Mouse (Mus musculus): ENCODE measurements around the gene Rad51ap1. TPM values are rescaled to one million over a fixed set of nuclear protein-coding genes. Genes with fewer than 3 reads are reported as not detected.

The Rad51ap1 gene
- 3.7 and 5.9 TPM in 2 replicates for total RNA-seq (2021)
- long read RNA-seq, partial matches to known transcripts: 0 of 3 reads
- long read RNA-seq, other reads (novel, unspliced or antisense): 2 of 3 reads

DNA sequence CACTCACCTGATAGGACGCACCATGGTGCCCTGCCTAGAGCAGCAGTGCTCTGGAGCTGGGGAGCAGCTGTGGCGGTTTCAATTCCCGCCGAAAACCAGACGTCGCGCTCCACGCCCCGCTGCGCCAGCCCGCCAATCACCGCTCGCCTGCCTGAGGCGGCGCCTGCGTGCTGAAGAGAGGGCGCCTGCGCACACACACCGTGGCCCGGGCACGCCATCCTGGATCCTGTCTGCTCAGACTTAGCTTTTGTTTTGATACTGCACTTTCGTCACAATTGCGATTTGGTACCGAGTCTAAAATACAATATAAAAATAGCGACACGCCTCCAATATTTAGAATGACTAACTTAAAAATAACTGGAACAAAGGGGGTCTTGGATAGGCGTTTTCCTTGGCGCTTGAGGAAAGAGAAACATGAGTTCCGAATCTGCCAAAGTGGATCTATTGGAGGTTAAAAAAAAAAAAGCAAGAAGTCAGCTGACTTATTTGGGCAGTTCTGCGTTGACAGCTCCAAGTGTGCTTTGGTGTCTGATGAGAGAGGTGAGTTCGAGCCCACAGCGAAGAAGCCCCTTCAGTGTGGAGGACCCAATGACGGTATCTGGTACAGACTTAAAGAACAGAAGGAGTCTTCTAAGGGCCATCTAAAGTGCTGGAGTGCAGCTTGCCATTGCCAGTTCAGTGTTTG is at the start of gene Rad51ap1, which contains the start of gene D6Wsu163e:
Rad51ap1 (minus strand) TSS at position 101 of the 685 bp plus-strand sequence.
D6Wsu163e (plus strand) TSS at position 476 of the 685 bp plus-strand sequence.
- peak; percentile 95 for DNase-seq

DNA sequence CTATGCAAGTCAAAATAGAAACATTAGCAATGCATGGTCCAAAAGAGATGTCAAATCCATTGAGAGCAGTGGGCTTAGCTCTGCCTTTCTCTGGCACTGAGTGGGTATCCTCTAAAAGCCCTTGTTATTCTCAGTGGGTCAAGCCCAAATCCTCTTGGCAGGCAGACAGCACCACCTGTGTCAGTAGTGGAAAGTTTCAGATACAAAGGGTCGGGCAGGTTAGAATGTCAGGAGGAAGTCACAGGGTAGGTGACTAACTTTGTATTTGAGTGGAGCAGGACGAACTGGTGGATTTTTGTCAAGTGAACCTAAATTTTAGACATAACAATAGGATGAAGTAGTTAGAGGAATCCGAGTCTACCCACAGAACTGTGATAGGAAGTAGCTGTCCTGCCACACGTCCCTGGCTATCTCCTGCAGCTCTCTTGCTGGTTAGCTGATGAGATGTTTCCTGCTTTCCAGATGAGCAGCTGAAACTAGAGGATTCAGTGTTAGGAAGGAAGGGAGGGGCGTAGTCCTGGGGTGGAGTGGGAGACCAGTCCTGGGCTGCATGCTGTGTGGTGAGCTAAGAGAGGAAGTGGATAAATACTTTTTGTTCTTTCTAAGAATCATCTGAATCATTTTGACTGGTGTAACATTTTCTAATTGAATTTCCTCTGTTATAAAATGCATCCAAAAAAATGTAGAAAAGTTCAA is 42.3 kb upstream of the Rad51ap1 start:
- DNase-seq: no peak

DNA sequence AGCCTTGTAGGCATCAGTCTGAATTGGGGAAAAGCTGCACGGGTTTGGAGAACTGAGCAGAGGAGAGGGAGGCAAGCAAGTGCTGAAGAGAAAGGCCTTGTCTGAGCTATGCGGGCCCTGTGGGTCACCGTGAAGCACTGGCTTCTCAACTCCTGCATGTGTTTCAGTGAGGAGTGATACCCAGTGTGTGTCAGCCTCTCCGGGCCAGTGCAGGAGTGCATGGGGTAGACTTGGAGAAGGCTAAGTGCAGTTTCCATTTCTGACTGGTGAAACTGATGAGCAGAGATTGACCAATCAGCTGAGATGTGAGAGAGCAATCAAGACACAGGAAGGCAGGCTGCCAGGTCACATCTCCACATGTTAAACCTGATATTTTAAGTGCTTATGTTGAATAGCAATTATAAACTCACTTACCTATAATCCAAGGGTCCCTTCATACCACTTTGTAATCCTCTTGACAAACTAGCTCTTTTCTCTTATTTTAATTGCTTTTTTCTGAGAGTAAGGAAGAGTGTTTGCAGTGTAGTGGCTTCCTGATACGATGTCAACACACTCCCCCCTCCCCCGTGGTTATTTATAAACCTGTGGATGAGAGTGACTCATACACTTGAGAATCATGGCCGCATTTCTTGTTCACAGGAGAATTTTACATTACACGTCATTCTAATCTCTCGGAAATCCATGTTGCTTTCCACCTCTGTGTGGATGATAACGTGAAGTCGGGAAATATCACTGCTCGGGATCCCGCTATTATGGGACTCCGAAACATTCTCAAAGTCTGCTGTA is 27.0 kb upstream of the Rad51ap1 start:
- DNase-seq: no peak

DNA sequence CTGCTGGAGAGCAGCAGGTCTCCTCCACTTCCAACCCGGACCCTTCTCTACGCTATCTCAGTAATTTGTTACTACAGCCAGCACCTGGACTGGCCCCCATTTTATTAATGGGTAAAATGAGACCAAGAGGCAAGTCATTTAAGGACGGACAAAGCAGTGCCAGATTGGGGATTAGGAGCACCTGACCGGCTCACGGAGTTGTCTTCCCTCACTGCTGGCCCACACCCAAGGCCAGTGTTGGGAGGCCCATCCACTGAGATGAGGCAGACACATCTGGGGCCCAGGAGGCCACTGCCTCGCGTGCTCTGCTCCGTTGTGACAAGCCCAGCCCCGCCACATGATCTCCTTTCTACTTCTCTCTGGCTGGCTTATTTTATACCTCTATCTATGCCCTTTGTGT is 24.0 kb upstream of the Rad51ap1 start:
- no peak for DNase-seq

DNA sequence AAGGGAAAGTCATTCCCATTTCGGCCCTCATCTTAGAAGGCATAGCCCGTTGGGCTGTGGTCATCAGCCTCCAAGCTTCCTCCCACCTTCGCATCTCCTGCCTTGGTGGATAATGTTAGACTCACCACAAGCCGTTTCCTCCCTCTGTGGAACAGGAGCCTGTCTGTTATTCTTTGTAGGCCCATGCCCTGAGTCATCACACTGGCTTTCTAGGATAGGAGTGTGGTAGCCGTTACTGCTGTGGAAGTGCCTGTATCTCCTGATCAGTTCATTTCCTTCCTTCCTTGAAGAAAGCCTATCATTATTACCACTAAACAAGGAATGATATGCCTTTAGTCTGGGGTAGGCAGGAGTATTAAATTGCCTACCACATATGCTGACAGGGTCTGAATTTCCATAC is 23.3 kb upstream of the Rad51ap1 start:
- DNase-seq: no peak

DNA sequence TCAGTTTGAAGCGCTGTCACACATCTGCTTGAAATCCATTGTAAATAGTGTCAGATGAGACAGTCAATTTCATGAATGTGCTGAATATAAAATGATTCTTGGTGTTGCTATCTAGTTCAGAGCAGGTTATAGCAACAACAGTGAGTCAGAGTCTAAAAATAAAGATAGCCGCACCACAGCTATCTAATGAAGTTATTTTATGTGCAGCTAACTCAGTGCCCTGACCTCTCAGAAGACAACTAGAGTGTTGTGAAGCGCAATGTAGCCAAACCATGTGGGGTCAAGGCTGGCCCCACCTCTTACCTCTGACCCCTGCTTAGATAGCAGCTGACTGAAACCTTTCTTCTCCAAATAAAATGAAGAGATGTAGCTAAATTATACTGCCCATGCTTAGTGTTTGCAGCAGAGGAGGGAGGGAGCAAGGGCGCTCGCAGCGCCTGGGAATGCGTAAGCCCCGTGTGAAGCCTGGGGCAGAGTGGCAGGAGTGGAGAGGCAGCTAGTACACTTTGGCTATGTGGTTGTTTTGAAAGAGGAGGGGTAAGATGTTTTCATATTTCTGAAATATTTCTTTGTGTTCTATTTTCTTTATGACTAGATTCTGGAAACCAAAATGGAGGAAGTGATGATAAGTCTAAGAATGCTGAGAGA is 22.1 kb upstream of the Rad51ap1 start:
- no peak for DNase-seq

DNA sequence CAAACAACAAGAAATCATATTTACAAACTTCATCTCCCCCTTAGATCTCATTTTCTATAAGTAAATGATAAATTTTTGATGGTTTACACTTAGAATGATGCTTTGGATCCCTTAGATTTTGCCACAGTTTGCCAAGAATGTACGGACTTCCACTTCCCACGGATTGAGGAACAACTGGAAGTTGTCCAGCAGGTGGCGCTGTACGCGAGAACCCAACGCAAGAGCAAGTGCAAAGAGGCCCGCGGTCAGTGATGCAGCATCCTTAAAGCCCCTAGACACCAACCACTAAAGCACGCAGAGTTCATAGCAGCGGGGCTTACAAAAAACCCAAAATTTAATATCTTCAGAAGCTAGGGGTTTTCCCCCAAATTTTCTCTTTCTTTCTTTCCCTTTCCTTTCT is 16.3 kb upstream of the Rad51ap1 start:
- DNase-seq: peak; percentile 79

DNA sequence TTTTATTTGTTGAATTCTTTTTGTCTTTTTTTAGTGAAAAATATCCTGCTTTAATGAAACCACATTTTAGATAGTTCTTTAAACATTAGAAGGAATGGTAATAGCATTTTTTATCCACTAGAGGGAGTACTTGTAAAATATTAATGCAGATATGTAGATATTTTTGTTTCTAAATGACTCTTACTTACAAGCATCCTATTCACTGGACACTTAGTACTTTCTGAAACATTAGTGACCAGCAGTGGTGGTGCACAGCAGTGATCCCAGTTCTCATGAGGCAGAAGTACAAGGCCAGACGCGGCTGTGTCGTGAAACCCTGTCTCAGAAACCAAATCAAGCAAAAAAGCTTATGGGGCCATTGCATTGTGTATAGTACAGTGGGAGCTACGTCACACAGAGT is 8.9 kb upstream of the Rad51ap1 start:
- DNase-seq: no peak

DNA sequence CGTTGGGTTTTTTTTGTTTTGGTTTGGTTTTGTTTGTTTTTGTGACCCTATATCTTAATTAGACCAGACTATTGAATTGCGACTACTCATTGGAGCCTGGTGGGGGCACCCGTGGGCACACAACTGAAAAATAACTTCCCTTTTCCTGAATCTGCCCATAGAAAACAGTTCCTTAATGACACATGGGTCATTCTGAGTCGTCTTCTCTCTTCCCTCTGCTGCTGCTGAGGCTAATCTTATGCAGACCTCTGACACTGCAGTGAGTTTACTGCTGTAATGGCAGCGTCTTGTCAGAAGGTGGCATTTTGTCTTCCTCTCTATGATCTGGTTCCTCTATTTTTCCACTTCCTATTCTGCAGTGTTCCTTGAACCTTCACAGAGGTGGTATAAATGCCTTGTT is 1.1 kb upstream of the Rad51ap1 start:
- no peak for DNase-seq

DNA sequence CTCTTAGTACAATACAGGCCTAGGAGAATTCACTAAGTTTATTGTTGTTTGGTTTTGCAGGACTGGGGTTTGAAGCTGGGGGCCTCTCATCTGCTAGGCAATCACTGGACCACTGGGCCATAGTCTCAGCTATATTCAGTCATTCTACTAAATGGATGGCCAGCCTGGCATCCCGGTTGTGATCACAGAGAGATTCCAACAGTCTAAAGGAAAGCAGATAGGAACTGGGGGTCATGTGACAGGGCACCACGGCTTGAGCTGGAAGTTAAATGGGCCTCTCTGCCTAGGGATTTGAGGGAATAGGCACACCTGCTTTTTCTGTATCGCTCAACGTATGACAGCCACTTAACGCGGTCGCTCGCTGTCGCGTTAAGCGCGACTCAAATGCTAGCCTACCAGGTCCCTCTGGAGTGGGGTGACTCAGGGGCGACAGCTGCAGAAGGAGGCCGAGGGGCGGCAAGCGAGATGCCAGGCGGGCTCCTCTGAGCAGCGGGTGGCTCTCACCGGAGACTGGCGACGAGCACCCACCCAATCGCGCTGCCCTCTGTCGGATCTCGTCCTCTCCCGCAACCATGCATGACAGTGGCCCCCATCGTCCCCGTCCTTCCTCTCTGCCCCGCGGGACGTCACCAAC is 417 bp downstream of the Rad51ap1 start:
- no peak for DNase-seq

DNA sequence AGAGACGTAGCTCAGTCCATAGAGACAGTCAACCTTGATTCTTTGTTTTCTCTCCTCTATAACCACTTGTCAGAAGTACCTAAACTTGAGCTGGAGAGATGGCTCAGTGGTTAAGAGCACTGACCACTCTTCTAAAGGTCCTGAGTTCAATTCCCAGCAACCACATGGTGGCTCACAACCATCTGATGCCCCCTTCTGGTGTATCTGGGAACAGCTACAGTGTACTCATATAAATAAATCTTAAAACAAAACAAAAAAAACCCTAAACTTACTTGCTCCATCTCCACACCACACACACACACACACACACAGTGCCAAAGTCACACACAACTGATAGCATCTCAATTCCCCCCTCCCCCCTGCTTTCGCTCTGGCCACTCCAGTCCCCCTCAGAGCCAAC is 1.3 kb downstream of the Rad51ap1 start:
- no peak for DNase-seq

DNA sequence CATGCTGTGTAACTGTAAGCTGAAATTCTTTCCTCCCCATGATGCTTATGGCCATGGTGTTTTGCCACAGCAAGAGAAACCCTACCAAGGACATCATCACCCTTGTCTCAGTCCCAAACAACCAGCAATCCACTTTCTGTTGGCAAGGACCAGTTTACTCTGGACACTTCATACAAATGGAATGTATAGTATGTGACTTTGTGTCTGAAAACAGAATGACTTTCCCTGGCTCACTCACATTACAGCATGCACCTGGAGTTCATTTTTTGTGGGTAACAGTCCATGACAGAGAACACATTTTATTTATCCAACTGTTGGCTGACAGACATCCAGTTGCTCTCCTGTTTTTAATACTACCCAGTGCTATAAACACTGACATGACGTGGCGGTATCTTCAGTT is 6.5 kb downstream of the Rad51ap1 start:
- DNase-seq: no peak

DNA sequence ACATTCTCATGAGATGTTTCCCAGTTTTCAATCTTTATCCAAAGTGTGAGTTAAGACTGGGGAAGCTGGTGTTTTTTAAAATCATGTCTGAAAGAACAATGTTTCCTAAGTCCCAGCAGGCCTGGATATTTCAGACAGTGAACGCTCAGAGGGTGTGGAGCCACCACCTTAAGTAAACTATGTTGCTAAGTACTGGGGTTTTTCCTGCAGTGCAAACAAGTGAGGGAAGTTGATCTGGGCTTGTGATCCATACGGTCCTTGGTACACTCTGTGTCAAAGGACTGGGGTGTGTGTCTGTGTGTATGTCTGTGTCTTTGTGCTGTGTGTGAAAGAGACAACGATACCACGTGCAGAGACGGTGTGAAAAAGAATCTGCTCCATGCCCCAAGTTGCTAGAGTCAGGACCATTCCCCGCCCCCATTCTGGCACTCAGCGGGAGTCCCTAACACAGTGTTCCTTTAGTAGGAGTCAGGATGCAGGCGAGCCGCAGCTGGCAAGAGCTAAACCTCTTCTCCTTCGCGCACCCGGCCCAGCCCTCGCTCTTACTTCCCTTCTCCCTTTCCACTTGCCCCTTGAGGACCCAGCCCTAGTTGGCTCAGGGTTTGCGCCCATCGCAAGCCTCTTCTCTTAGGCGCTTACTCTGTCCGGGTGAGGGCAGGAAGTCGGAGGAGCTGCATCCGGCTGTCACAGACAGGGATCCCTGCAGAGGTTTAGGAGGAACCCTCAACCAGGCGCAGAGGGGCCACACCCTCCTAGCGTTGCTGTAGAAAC is 18.1 kb downstream of the Rad51ap1 start, which contains the start of gene Dyrk4:
Dyrk4 (minus strand) TSS at position 729 of the 771 bp plus-strand sequence.
- DNase-seq: peak; percentile 5

DNA sequence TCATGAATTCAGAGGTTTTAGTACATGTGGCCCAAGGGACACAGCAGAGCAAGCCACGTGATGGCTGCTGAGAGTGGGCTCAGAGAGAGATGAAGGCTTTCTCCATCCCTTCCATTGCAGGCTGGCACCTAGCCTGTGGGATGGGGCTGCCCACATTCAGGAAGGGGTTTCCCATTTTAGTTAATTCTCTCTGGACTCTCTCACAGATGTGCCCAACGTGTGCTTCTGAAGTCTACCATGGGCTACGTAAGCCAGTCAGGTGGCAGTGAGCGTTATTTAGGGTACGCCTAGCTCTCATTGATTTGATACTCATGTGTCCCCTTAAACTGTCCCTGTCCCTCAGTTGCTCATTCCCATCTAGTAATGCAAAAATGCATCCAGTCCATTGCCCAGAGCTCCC is 24.5 kb downstream of the Rad51ap1 start:
- DNase-seq: no peak

DNA sequence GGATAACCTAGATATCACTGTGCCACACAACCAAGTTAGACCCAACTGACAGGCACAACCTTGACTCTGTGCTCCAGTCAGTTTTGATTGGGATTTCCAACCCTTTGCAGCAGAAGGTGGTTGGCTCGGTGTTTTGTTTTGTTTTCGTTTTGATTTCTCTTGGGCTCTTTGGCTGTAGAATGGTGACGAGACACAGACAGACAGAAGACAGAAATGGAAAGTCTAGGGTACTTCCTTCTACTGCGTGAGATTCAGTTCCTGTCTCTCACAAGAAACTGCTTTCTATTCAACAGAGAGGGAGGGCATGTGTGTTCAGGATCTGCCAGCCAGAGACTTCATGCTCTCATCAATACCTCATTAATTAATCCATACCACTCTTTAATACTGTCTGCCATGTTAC is 28.7 kb downstream of the Rad51ap1 start:
- DNase-seq: no peak

DNA sequence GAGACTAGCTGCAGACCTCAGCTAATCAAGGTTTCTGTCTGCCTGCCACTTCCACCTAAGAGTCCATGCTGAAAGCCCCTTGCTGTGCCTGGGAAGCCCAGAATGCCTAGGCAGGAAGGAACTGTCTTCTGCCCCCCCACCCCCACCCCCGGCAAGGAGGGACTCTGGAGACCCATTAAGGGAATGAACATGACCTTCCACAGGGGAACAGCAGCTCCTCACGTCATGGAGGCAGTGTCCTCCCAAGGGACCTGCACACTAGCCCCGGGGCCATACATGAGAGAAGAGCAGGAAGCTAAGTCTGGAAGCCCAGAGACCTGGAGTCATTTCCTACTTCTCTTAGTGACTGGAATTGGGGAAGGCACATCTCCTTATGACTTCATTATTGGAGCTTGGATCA is 31.5 kb downstream of the Rad51ap1 start:
- no peak for DNase-seq

DNA sequence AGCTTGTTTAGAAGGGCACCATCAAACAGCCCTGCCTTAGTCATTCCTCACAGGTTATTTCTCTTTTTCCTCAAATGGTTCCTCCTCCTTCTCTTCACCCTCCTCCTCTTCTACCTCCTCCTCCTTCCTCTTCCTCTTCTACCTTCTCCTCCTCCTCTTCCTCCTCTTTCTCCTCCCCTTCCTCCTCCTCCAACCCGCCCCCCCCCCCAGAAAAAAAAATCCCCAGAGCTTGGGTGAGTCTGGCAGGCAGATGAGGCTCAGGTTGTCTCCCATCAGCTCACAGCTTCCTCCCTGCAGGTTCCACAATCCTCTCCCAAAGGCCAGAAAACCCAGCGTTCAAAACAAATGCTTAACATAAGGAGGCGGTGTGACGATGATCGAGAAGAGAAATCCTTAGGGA is 32.0 kb downstream of the Rad51ap1 start:
- no peak for DNase-seq

DNA sequence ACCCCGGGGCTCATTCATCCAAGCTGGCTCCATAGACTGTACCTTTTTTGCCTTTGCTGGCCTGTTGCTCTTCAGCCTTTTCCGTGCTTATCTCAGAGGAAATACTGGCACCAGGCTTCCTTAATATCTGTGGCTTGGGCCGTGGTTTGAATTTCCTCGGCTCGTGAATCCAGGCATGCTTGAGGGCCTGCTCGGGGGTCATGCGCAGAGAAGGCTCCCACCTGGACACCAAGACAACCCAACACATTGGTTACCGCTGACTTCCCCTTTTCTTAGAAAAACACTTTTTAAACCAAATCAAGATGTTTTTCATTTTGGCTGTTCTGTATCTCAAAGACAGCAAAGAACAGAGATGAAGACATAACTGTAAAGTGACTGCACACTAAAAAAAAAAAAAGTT is 62.3 kb downstream of the Rad51ap1 start:
- DNase-seq: no peak
